Mouse (Mus musculus): ENCODE results near the gene Hoga1. TPM values are rescaled to one million over a fixed set of nuclear protein-coding genes. Genes with fewer than 3 reads are reported as not detected.

The Hoga1 gene
- polyA plus RNA-seq, 1 experiment from 2014 or later, result 70.5 TPM

GRCm38 (mm10) chr19:42034881-42035455 is 10.4 kb upstream of the Hoga1 start:
- 59% methylated on average over 11 of the region's 11 CpGs for WGBS (ENCODE audit: insufficient replicate concordance)
- H3K4me3 ChIP-seq (ENCODE audit: low read depth, low read length), result no peak overlapping the region
- no peak overlapping the region for H3K9ac ChIP-seq (ENCODE audit: low read depth, low read length)
- H3K27me3 ChIP-seq (ENCODE audit: control insufficient read depth, insufficient read depth, low read depth, low read length), result no peaks in the 10 kb centered on the region
- no peak overlapping the region for H3K27ac ChIP-seq (ENCODE audit: low read length)
- no peak for ATAC-seq (ENCODE audit: low read depth)
- no peak overlapping the region for H3K4me2 ChIP-seq (ENCODE audit: low read depth, low read length)
- no peaks in the 10 kb centered on the region for H3K9me3 ChIP-seq (replicated peaks; ENCODE audit: control insufficient read depth, low read length)
- no peaks in the 10 kb centered on the region for H3K36me3 ChIP-seq (ENCODE audit: control insufficient read depth, insufficient read depth)
- no peaks in the 10 kb centered on the region; the same call in 1 of the 2 replicates for H3K4me1 ChIP-seq (ENCODE audit: control insufficient read depth, low read depth, low read length)

GRCm38 (mm10) chr19:42035456-42036248 is 9.8 kb upstream of the Hoga1 start, which contains the start of gene Ankrd2:
Ankrd2 (plus strand) TSS chr19:42036000.
- no peak within 1 kb of the TSS for H3K4me3 ChIP-seq (ENCODE audit: low read depth, low read length)
- WGBS (ENCODE audit: insufficient replicate concordance), result 57% methylated on average over 19 of the region's 19 CpGs
- H3K36me3 ChIP-seq (ENCODE audit: control insufficient read depth, insufficient read depth), result no peaks in the 10 kb centered on the region
- ATAC-seq (ENCODE audit: low read depth), result peak; percentile 50; the same call in 1 of the 2 replicates
- H3K9ac ChIP-seq (ENCODE audit: low read depth, low read length), result no peak within 1 kb of the TSS
- H3K4me1 ChIP-seq (ENCODE audit: control insufficient read depth, low read depth, low read length), result no peaks in the 10 kb centered on the region; the same call in 1 of the 2 replicates
- no peak within 1 kb of the TSS for H3K27ac ChIP-seq (ENCODE audit: low read length)
- H3K4me2 ChIP-seq (ENCODE audit: low read depth, low read length), result no peak within 1 kb of the TSS
- H3K27me3 ChIP-seq (ENCODE audit: control insufficient read depth, insufficient read depth, low read depth, low read length), result no peaks in the 10 kb centered on the region; the same call in 1 of the 2 replicates
- H3K9me3 ChIP-seq (replicated peaks; ENCODE audit: control insufficient read depth, low read length), result no peaks in the 10 kb centered on the region

- Histone ChIP-seq H3K4me2 (ENCODE audit: low read depth, low read length) (no peak overlapping the region), H3K9me3 (replicated peaks; ENCODE audit: control insufficient read depth, low read length) (no peaks in the 10 kb centered on the region), H3K4me3 (ENCODE audit: low read depth, low read length) (no peak overlapping the region), H3K27me3 (ENCODE audit: control insufficient read depth, insufficient read depth, low read depth, low read length) (no peaks in the 10 kb centered on the region; the same call in 1 of the 2 replicates), H3K27ac (ENCODE audit: low read length) (no peak overlapping the region), H3K36me3 (ENCODE audit: control insufficient read depth, insufficient read depth) (no peaks in the 10 kb centered on the region), H3K4me1 (ENCODE audit: control insufficient read depth, low read depth, low read length) (no peaks in the 10 kb centered on the region; the same call in 1 of the 2 replicates), H3K9ac (ENCODE audit: low read depth, low read length) (no peak overlapping the region)
- 68% methylated on average over 3 of the region's 3 CpGs for WGBS (ENCODE audit: insufficient replicate concordance)
- ATAC-seq (ENCODE audit: low read depth), result no peak
Measured at GRCm38 (mm10) chr19:42036357-42036756, 9.1 kb upstream of the Hoga1 start.

- WGBS (ENCODE audit: insufficient replicate concordance), result 65% methylated on average over 11 of the region's 11 CpGs
- ATAC-seq (ENCODE audit: low read depth), result no peak
Measured at GRCm38 (mm10) chr19:42037167-42037702, 8.2 kb upstream of the Hoga1 start.

GRCm38 (mm10) chr19:42038310-42038709 is 7.1 kb upstream of the Hoga1 start:
- H3K4me3 ChIP-seq (ENCODE audit: low read depth, low read length), result no peak overlapping the region
- no peak for ATAC-seq (ENCODE audit: low read depth)
- H3K9ac ChIP-seq (ENCODE audit: low read depth, low read length), result no peak overlapping the region
- H3K9me3 ChIP-seq (replicated peaks; ENCODE audit: control insufficient read depth, low read length), result no peaks in the 10 kb centered on the region
- H3K4me2 ChIP-seq (ENCODE audit: low read depth, low read length), result no peak overlapping the region
- 72% methylated on average over 12 of the region's 12 CpGs for WGBS (ENCODE audit: insufficient replicate concordance)
- H3K27me3 ChIP-seq (ENCODE audit: control insufficient read depth, insufficient read depth, low read depth, low read length), result no peaks in the 10 kb centered on the region; the same call in 1 of the 2 replicates
- H3K27ac ChIP-seq (ENCODE audit: low read length), result no peak overlapping the region
- no peaks in the 10 kb centered on the region for H3K36me3 ChIP-seq (ENCODE audit: control insufficient read depth, insufficient read depth)
- no peaks in the 10 kb centered on the region; the same call in 1 of the 2 replicates for H3K4me1 ChIP-seq (ENCODE audit: control insufficient read depth, low read depth, low read length)

More at GRCm38 (mm10) chr19:42037167-42037702, 8.2 kb upstream of the Hoga1 start:
- Histone ChIP-seq H3K4me2 (ENCODE audit: low read depth, low read length) (no peak overlapping the region), H3K36me3 (ENCODE audit: control insufficient read depth, insufficient read depth) (no peaks in the 10 kb centered on the region), H3K9ac (ENCODE audit: low read depth, low read length) (no peak overlapping the region), H3K27ac (ENCODE audit: low read length) (no peak overlapping the region), H3K9me3 (replicated peaks; ENCODE audit: control insufficient read depth, low read length) (no peaks in the 10 kb centered on the region), H3K27me3 (ENCODE audit: control insufficient read depth, insufficient read depth, low read depth, low read length) (no peaks in the 10 kb centered on the region; the same call in 1 of the 2 replicates), H3K4me3 (ENCODE audit: low read depth, low read length) (no peak overlapping the region), H3K4me1 (ENCODE audit: control insufficient read depth, low read depth, low read length) (no peaks in the 10 kb centered on the region; the same call in 1 of the 2 replicates)

GRCm38 (mm10) chr19:42043988-42044387 is 1.4 kb upstream of the Hoga1 start:
- WGBS (ENCODE audit: insufficient replicate concordance), result 70% methylated on average over 6 of the region's 6 CpGs
- ATAC-seq (ENCODE audit: low read depth), result no peak
- Histone ChIP-seq H3K9me3 (replicated peaks; ENCODE audit: control insufficient read depth, low read length) (no peaks in the 10 kb centered on the region), H3K4me3 (ENCODE audit: low read depth, low read length) (no peak overlapping the region), H3K9ac (ENCODE audit: low read depth, low read length) (no peak overlapping the region), H3K4me1 (ENCODE audit: control insufficient read depth, low read depth, low read length) (no peaks in the 10 kb centered on the region; the same call in 1 of the 2 replicates), H3K27ac (ENCODE audit: low read length) (no peak overlapping the region), H3K36me3 (ENCODE audit: control insufficient read depth, insufficient read depth) (no peaks in the 10 kb centered on the region), H3K27me3 (ENCODE audit: control insufficient read depth, insufficient read depth, low read depth, low read length) (no peaks in the 10 kb centered on the region; the same call in 1 of the 2 replicates), H3K4me2 (ENCODE audit: low read depth, low read length) (no peak overlapping the region)

- H3K4me1 ChIP-seq (ENCODE audit: control insufficient read depth, low read depth, low read length), result no peaks in the 10 kb centered on the region; the same call in 1 of the 2 replicates
- ATAC-seq (ENCODE audit: low read depth), result peak; percentile 52
- H3K4me2 ChIP-seq (ENCODE audit: low read depth, low read length), result no peak overlapping the region
- no peak overlapping the region for H3K4me3 ChIP-seq (ENCODE audit: low read depth, low read length)
- H3K36me3 ChIP-seq (ENCODE audit: control insufficient read depth, insufficient read depth), result no peaks in the 10 kb centered on the region
- H3K9me3 ChIP-seq (replicated peaks; ENCODE audit: control insufficient read depth, low read length), result no peaks in the 10 kb centered on the region
- no peak overlapping the region for H3K9ac ChIP-seq (ENCODE audit: low read depth, low read length)
- H3K27ac ChIP-seq (ENCODE audit: low read length), result peak overlapping the region; percentile 78
- H3K27me3 ChIP-seq (ENCODE audit: control insufficient read depth, insufficient read depth, low read depth, low read length), result no peaks in the 10 kb centered on the region
- WGBS (ENCODE audit: insufficient replicate concordance), result 37% methylated on average over 1 of the region's 1 CpGs
Measured at GRCm38 (mm10) chr19:42050251-42050650, 4.8 kb downstream of the Hoga1 start.

- no peaks in the 10 kb centered on the region for H3K36me3 ChIP-seq (ENCODE audit: control insufficient read depth, insufficient read depth)
- H3K27ac ChIP-seq (ENCODE audit: low read length), result no peak overlapping the region
- H3K9ac ChIP-seq (ENCODE audit: low read depth, low read length), result no peak overlapping the region
- no peak overlapping the region for H3K4me2 ChIP-seq (ENCODE audit: low read depth, low read length)
- H3K27me3 ChIP-seq (ENCODE audit: control insufficient read depth, insufficient read depth, low read depth, low read length), result no peaks in the 10 kb centered on the region
- no peaks in the 10 kb centered on the region for H3K4me1 ChIP-seq (ENCODE audit: control insufficient read depth, low read depth, low read length)
- WGBS (ENCODE audit: insufficient replicate concordance), result 73% methylated on average over 3 of the region's 3 CpGs
- ATAC-seq (ENCODE audit: low read depth), result no peak
- H3K4me3 ChIP-seq (ENCODE audit: low read depth, low read length), result no peak overlapping the region
- H3K9me3 ChIP-seq (replicated peaks; ENCODE audit: control insufficient read depth, low read length), result no peaks in the 10 kb centered on the region
Measured at GRCm38 (mm10) chr19:42051351-42051750, 5.9 kb downstream of the Hoga1 start.
